Mouse (Mus musculus) ovary, adult 18-20 months (tissue): ENCODE measurements around the gene Krt24.
"Not testable (repeated sequence)": the region's sequence is repeated elsewhere in the genome, so short reads cannot be mapped to it uniquely, and the experiment has no call there.

Source experiments
- DNase-seq: peaks from one replicate; pipeline ENCODE4 v3.0.0; 2022; ENCODE audit warnings: low spot score, mixed read lengths

Gene Krt24

GRCm38 (mm10) chr11:99252671-99253070 lies 32.4 kb downstream of the Krt24 start:
- DNase-seq = no peak

GRCm38 (mm10) chr11:99250666-99251065 lies 34.4 kb downstream of the Krt24 start:
- DNase-seq = no peak

GRCm38 (mm10) chr11:99250241-99250640 lies 34.8 kb downstream of the Krt24 start:
- DNase-seq = no peak

GRCm38 (mm10) chr11:99249115-99249514 lies 35.9 kb downstream of the Krt24 start:
- DNase-seq = no peak

GRCm38 (mm10) chr11:99247916-99248315 lies 37.1 kb downstream of the Krt24 start:
- DNase-seq = no peak

GRCm38 (mm10) chr11:99244519-99244918 lies 40.5 kb downstream of the Krt24 start:
- not testable (repeated sequence) for DNase-seq

- DNase-seq = no peak
These were observed 41.2 kb downstream of the Krt24 start, which contains the start of gene Krt222 for GRCm38 (mm10) chr11:99243820-99244374. Gene Krt222, minus strand, starts transcription at chr11:99244085.

GRCm38 (mm10) chr11:99243200-99243819 lies 41.8 kb downstream of the Krt24 start:
- no peak for DNase-seq

GRCm38 (mm10) chr11:99242056-99242455 lies 43.0 kb downstream of the Krt24 start:
- DNase-seq = no peak

GRCm38 (mm10) chr11:99238468-99238867 lies 46.6 kb downstream of the Krt24 start:
- no peak for DNase-seq

- no peak for DNase-seq
These were observed 53.8 kb downstream of the Krt24 start for GRCm38 (mm10) chr11:99231049-99231816.

- peak; percentile 49 for DNase-seq
These were observed 54.6 kb downstream of the Krt24 start, which contains the start of gene Smarce1 for GRCm38 (mm10) chr11:99230261-99231048. Gene Smarce1, minus strand, starts transcription at chr11:99231017.
